Mouse (Mus musculus) thymus, adult 2 months (tissue): ENCODE measurements around the gene Klhl42.

Experiments
- CTCF ChIP-seq: fragments of 200-500 bp; IDR thresholded peaks from 2 replicates; pipeline ENCODE4 v1.5.1; 2012; ENCODE audit warnings: mild to moderate bottlenecking, control low read depth, low read length, moderate library complexity, borderline replicate concordance; ENCODE audit not compliant: control insufficient read depth, poor library complexity, insufficient read depth; ENCODE audit errors: extremely low read depth
- POLR2A ChIP-seq: fragments of 200-500 bp; IDR thresholded peaks from 2 replicates; pipeline ENCODE4 v1.6.1; 2012; ENCODE audit warnings: mild to moderate bottlenecking, low read length, control low read depth, moderate library complexity; ENCODE audit not compliant: control insufficient read depth, poor library complexity, insufficient read depth; ENCODE audit errors: extremely low read depth

DNA sequence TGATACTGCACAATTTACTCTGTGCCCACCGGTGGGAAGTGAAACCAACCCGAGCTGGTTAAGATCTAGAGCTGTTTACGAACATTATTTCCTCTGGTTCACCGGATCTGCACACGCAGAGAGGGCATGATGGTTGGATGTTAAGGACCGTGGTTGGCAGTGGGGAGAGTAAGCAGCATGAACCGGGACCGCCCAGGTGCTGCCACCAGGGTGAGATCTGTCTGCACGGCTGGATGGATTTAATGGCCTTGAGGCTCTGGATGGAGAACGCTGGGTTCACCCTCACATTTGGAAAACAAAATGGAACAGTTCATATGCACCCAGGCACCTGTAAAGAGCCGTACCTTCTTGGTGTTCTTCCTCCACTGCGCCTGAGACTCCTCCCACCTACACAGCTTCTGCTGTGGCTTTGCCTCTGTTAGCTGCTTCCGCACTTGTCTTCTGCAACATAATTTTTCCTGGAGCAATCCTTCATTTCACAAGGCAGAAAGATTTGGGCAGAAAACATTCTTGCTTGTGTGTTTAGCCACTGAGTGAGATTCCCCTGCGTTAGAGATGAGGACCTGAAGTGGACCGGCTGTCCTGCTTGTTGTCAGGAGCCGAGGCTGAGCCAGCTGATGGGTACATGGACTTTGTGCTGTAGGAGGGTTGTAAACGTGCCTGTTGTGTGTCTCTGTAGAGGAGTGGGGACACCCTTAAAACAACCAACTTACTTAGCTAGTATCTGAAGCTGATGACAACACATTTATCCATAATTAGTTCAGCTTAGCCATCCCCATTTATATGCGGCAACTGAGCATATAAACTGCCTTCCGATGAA lies 8.5 kb downstream of the Klhl42 start:
- TF ChIP-seq POLR2A (peak; percentile 52), CTCF (no peak)
